Mouse (Mus musculus) hindbrain, postnatal 0 days (tissue): ENCODE data around the gene Cdkn1c. TPM values are rescaled to one million over a fixed set of nuclear protein-coding genes. Genes with fewer than 3 reads are reported as not detected.
A peak's percentile ranks its signal among the peaks of the same experiment; 100 is the strongest.

Source experiments
- ATAC-seq: fragments of 200-750 bp; cut with Nextera tagmentation; 2 replicates; pipeline ENCODE4 v1.8.0; 2017; ENCODE audit warnings: mild to moderate bottlenecking, moderate TSS enrichment, moderate library complexity
- DNase-seq: peaks from one replicate; pipeline ENCODE4 v3.0.0-alpha.2; 2015; ENCODE audit warnings: low spot score
- H3K27ac ChIP-seq: fragments of 300-500 bp; sonication (generic); 2 replicates; pipeline ENCODE4 v1.5.1; 2014; ENCODE audit warnings: mild to moderate bottlenecking
- H3K27me3 ChIP-seq: fragments of 300-500 bp; sonication (generic); 2 replicates; pipeline ENCODE4 v1.6.1; 2014; ENCODE audit warnings: low read length, mixed read lengths; ENCODE audit not compliant: insufficient read depth
- H3K36me3 ChIP-seq: fragments of 300-500 bp; sonication (generic); 2 replicates; pipeline ENCODE4 v1.6.1; 2014; ENCODE audit warnings: low read length, mixed read lengths; ENCODE audit not compliant: insufficient read depth
- H3K4me1 ChIP-seq: fragments of 300-500 bp; sonication (generic); 2 replicates; pipeline ENCODE4 v1.6.1; 2014; ENCODE audit warnings: antibody characterized with exemption, low read length, mixed read lengths; ENCODE audit not compliant: insufficient read depth
- H3K4me2 ChIP-seq: fragments of 300-500 bp; sonication (generic); 2 replicates; pipeline ENCODE4 v1.6.1; 2014; ENCODE audit warnings: low read depth, mild to moderate bottlenecking, low read length, moderate library complexity, mixed read lengths
- H3K4me3 ChIP-seq: fragments of 300-500 bp; sonication (generic); 2 replicates; pipeline ENCODE4 v1.5.1; 2014; ENCODE audit warnings: low read length
- H3K9ac ChIP-seq: fragments of 300-500 bp; sonication (generic); replicated peaks from 2 replicates; pipeline ENCODE4 v1.6.1; 2014; ENCODE audit warnings: mild to moderate bottlenecking, low read length, moderate library complexity, mixed read lengths
- H3K9me3 ChIP-seq: fragments of 300-500 bp; sonication (generic); 2 replicates; pipeline ENCODE4 v1.6.1; 2016; ENCODE audit warnings: low read length, mixed read lengths
- CTCF ChIP-seq: IDR thresholded peaks from 2 replicates; pipeline ENCODE4 v1.5.1; 2016; ENCODE audit warnings: antibody characterized with exemption, control low read depth, low read depth
- WGBS: fragments of 180-500 bp; shearing (Covaris S2); extraction: QIAGEN DNeasy Blood & Tissue Kit; methylation state at CpG from one replicate; pipeline ENCODE4 v1.1.7; 2014; 5-methylcytosine and 5-hydroxymethylcytosine counted together
- polyA plus RNA-seq: library from polyadenylated mRNA; unstranded; fragments of >200 nt; fragmentation: Nextera tagmentation; extraction: Ambion mirVana; gene quantifications from 2 replicates; pipeline ENCODE4 v1.2.1, GENCODE M21; 2015
- total RNA-seq: library from RNA; depleted of rRNA; stranded (reverse); fragments of >200 nt; gene quantifications from 2 replicates; pipeline ENCODE4 v1.2.3, GENCODE M21; 2014; rRNA removed

Cdkn1c gene
- total RNA-seq (127 and 139 TPM in 2 replicates), polyA plus RNA-seq (144 and 150 TPM in 2 replicates)

GRCm38 (mm10) chr7:143460874-143461273 lies at the start of gene Cdkn1c:
Cdkn1c (minus strand) TSS chr7:143461050.
- H3K4me2 ChIP-seq = peak within 1 kb of the TSS; percentile 62
- peak within 1 kb of the TSS; percentile 41 for H3K9ac ChIP-seq
- TF ChIP-seq CTCF = no peak
- H3K9me3 ChIP-seq = peaks cover 6% of the 10 kb centered on the region; the same call in 1 of the 2 replicates
- ATAC-seq (peak; percentile 85), DNase-seq (peak; percentile 89)
- H3K4me1 ChIP-seq = no peaks in the 10 kb centered on the region
- 35% methylated on average over 42 of the region's 48 CpGs for WGBS
- peak within 1 kb of the TSS; percentile 43 for H3K4me3 ChIP-seq
- H3K27ac ChIP-seq = no peak within 1 kb of the TSS
- H3K36me3 ChIP-seq = no peaks in the 10 kb centered on the region
- H3K27me3 ChIP-seq = no peaks in the 10 kb centered on the region

GRCm38 (mm10) chr7:143509566-143509965 lies 48.7 kb upstream of the Cdkn1c start:
- H3K9ac ChIP-seq = no peak overlapping the region
- no peak overlapping the region for H3K27ac ChIP-seq
- H3K4me3 ChIP-seq = no peak overlapping the region
- H3K4me2 ChIP-seq = no peak overlapping the region
- WGBS = 85% methylated on average over 1 of the region's 1 CpGs
- ATAC-seq = no peak
- TF ChIP-seq CTCF = no peak
- H3K9me3 ChIP-seq = no peaks in the 10 kb centered on the region
- no peaks in the 10 kb centered on the region for H3K4me1 ChIP-seq
- H3K36me3 ChIP-seq = peaks cover 19% of the 10 kb centered on the region
- DNase-seq = no peak
- 0 out of 2 replicates have a peak, but pooled peaks cover 4% of the 10 kb centered on the region for H3K27me3 ChIP-seq

- peak; percentile 85 for TF ChIP-seq CTCF
- peaks cover 20% of the 10 kb centered on the region for H3K27me3 ChIP-seq
- no peaks in the 10 kb centered on the region for H3K36me3 ChIP-seq
- no peak overlapping the region for H3K4me2 ChIP-seq
- no peak overlapping the region for H3K27ac ChIP-seq
- 0 out of 2 replicates have a peak, but pooled peaks cover 2% of the 10 kb centered on the region for H3K4me1 ChIP-seq
- H3K9me3 ChIP-seq = no peaks in the 10 kb centered on the region
- H3K9ac ChIP-seq = no peak overlapping the region
- ATAC-seq (no peak), DNase-seq (peak; percentile 66)
- no peak overlapping the region for H3K4me3 ChIP-seq
- WGBS = 36% methylated on average over 7 of the region's 7 CpGs
Measured at GRCm38 (mm10) chr7:143506675-143507074, 45.8 kb upstream of the Cdkn1c start.

GRCm38 (mm10) chr7:143506271-143506670 lies 45.4 kb upstream of the Cdkn1c start:
- no peak for ATAC-seq
- no peak overlapping the region for H3K4me3 ChIP-seq
- no peaks in the 10 kb centered on the region for H3K36me3 ChIP-seq
- H3K9ac ChIP-seq = no peak overlapping the region
- TF ChIP-seq CTCF = no peak
- no peaks in the 10 kb centered on the region for H3K9me3 ChIP-seq
- no peak overlapping the region for H3K4me2 ChIP-seq
- WGBS = 67% methylated on average over 7 of the region's 7 CpGs
- 0 out of 2 replicates have a peak, but pooled peaks cover 2% of the 10 kb centered on the region for H3K4me1 ChIP-seq
- H3K27me3 ChIP-seq = peaks cover 20% of the 10 kb centered on the region
- DNase-seq = no peak
- H3K27ac ChIP-seq = no peak overlapping the region

GRCm38 (mm10) chr7:143505823-143506222 lies 45.0 kb upstream of the Cdkn1c start:
- H3K4me3 ChIP-seq = no peak overlapping the region
- H3K9ac ChIP-seq = no peak overlapping the region
- H3K4me2 ChIP-seq = no peak overlapping the region
- 34% methylated on average over 11 of the region's 11 CpGs for WGBS
- no peak overlapping the region for H3K27ac ChIP-seq
- DNase-seq (peak; percentile 77), ATAC-seq (no peak)
- peaks cover 22% of the 10 kb centered on the region for H3K27me3 ChIP-seq
- no peaks in the 10 kb centered on the region for H3K9me3 ChIP-seq
- no peaks in the 10 kb centered on the region for H3K36me3 ChIP-seq
- 0 out of 2 replicates have a peak, but pooled peaks cover 2% of the 10 kb centered on the region for H3K4me1 ChIP-seq
- peak; percentile 65 for TF ChIP-seq CTCF

GRCm38 (mm10) chr7:143505411-143505810 lies 44.6 kb upstream of the Cdkn1c start:
- Histone ChIP-seq H3K4me3 (no peak overlapping the region), H3K4me1 (0 out of 2 replicates have a peak, but pooled peaks cover 2% of the 10 kb centered on the region), H3K9ac (no peak overlapping the region), H3K9me3 (no peaks in the 10 kb centered on the region), H3K4me2 (no peak overlapping the region), H3K27ac (no peak overlapping the region), H3K27me3 (peaks cover 26% of the 10 kb centered on the region), H3K36me3 (no peaks in the 10 kb centered on the region)
- DNase-seq (no peak), ATAC-seq (no peak)
- no peak for TF ChIP-seq CTCF
- 85% methylated on average over 2 of the region's 2 CpGs for WGBS

- ATAC-seq (no peak), DNase-seq (no peak)
- Histone ChIP-seq H3K27ac (no peak overlapping the region), H3K9ac (no peak overlapping the region), H3K4me1 (0 out of 2 replicates have a peak, but pooled peaks cover 2% of the 10 kb centered on the region), H3K9me3 (no peaks in the 10 kb centered on the region), H3K4me2 (no peak overlapping the region), H3K36me3 (no peaks in the 10 kb centered on the region), H3K27me3 (peaks cover 30% of the 10 kb centered on the region), H3K4me3 (no peak overlapping the region)
- WGBS = 92% methylated on average over 6 of the region's 6 CpGs
- no peak for TF ChIP-seq CTCF
Measured at GRCm38 (mm10) chr7:143503926-143504325, 43.1 kb upstream of the Cdkn1c start.
